Mouse (Mus musculus) ES-Bruce4 (cell line): ENCODE data around the gene Enpp6. TPM values are rescaled to one million over a fixed set of nuclear protein-coding genes. Genes with fewer than 3 reads are reported as not detected.
"Not testable (repeated sequence)": the region's sequence is repeated elsewhere in the genome, so short reads cannot be mapped to it uniquely, and the experiment has no call there.

ENCODE experiments used
- H3K27ac ChIP-seq: 2 replicates; pipeline ENCODE4 v1.5.1; 2012; ENCODE audit warnings: low read length, inconsistent platforms; ENCODE audit not compliant: insufficient read depth
- H3K27me3 ChIP-seq: 2 replicates; pipeline ENCODE4 v1.6.1; 2012; ENCODE audit warnings: mild to moderate bottlenecking, low read length, inconsistent platforms; ENCODE audit not compliant: control insufficient read depth, poor library complexity, insufficient read depth, severe bottlenecking
- H3K36me3 ChIP-seq: 2 replicates; pipeline ENCODE4 v1.6.1; 2012; ENCODE audit warnings: inconsistent platforms, mild to moderate bottlenecking, low read length, moderate library complexity; ENCODE audit not compliant: control insufficient read depth, poor library complexity, insufficient read depth, severe bottlenecking
- H3K4me1 ChIP-seq: one replicate; pipeline ENCODE4 v1.8.1; 2011; ENCODE audit warnings: low read length; ENCODE audit not compliant: control insufficient read depth, insufficient read depth
- H3K4me3 ChIP-seq: 2 replicates; pipeline ENCODE4 v1.5.1; 2011; ENCODE audit warnings: low read depth, mild to moderate bottlenecking, low read length
- H3K9ac ChIP-seq: 2 replicates; pipeline ENCODE4 v1.6.1; 2012; ENCODE audit warnings: low read depth, mild to moderate bottlenecking, inconsistent platforms; ENCODE audit not compliant: poor library complexity, severe bottlenecking
- H3K9me3 ChIP-seq: replicated peaks from 2 replicates; pipeline ENCODE4 v1.6.1; 2012; ENCODE audit warnings: mild to moderate bottlenecking, low read length, inconsistent platforms; ENCODE audit not compliant: control insufficient read depth, poor library complexity, insufficient read depth, severe bottlenecking
- CTCF ChIP-seq: IDR thresholded peaks from one replicate; pipeline ENCODE4 v1.8.1; 2011; ENCODE audit warnings: low read depth, low read length
- EP300 ChIP-seq: IDR thresholded peaks from 2 replicates; pipeline ENCODE4 v1.6.1; 2011; ENCODE audit warnings: low read depth, low read length; ENCODE audit not compliant: insufficient read depth
- POLR2A ChIP-seq: IDR thresholded peaks from one replicate; pipeline ENCODE4 v1.8.1; 2011; ENCODE audit warnings: low read length; ENCODE audit not compliant: insufficient read depth
- polyA plus RNA-seq: library from polyadenylated mRNA; stranded (reverse); fragments of >200 nt; gene quantifications from 2 replicates; pipeline ENCODE4 v1.2.4, GENCODE M21; 2011; ENCODE audit warnings: low read depth; ENCODE audit not compliant: missing spikeins, insufficient read depth, insufficient read length

Enpp6 gene
- polyA plus RNA-seq, 1 experiment = not detected

- H3K27ac ChIP-seq = no peak overlapping the region
- TF ChIP-seq POLR2A (no peak), CTCF (no peak), EP300 (no peak)
- H3K4me1 ChIP-seq = no peaks in the 10 kb centered on the region
- H3K36me3 ChIP-seq = no peaks in the 10 kb centered on the region
- H3K27me3 ChIP-seq = no peaks in the 10 kb centered on the region
- no peaks in the 10 kb centered on the region for H3K9me3 ChIP-seq
- H3K4me3 ChIP-seq = no peak overlapping the region
- H3K9ac ChIP-seq = no peak overlapping the region
These were observed 41.8 kb downstream of the Enpp6 start for GRCm38 (mm10) chr8:47028474-47028873.

GRCm38 (mm10) chr8:47030321-47030720, 43.6 kb downstream of the Enpp6 start:
- no peak overlapping the region for H3K27ac ChIP-seq
- TF ChIP-seq CTCF (no peak), POLR2A (no peak), EP300 (no peak)

GRCm38 (mm10) chr8:47032081-47032480, 45.4 kb downstream of the Enpp6 start:
- H3K27me3 ChIP-seq = no peaks in the 10 kb centered on the region; the same call in 1 of the 2 replicates
- H3K4me1 ChIP-seq = no peaks in the 10 kb centered on the region
- H3K9ac ChIP-seq = no peak overlapping the region
- no peaks in the 10 kb centered on the region for H3K9me3 ChIP-seq
- H3K4me3 ChIP-seq = no peak overlapping the region
- H3K27ac ChIP-seq = no peak overlapping the region
- no peaks in the 10 kb centered on the region for H3K36me3 ChIP-seq
- no peak for TF ChIP-seq EP300
- no peak for TF ChIP-seq POLR2A
- TF ChIP-seq CTCF = no peak

More at GRCm38 (mm10) chr8:47030321-47030720, 43.6 kb downstream of the Enpp6 start:
- Histone ChIP-seq H3K4me1 (no peaks in the 10 kb centered on the region), H3K4me3 (no peak overlapping the region), H3K27me3 (no peaks in the 10 kb centered on the region; the same call in 1 of the 2 replicates), H3K36me3 (no peaks in the 10 kb centered on the region), H3K9me3 (no peaks in the 10 kb centered on the region), H3K9ac (no peak overlapping the region)

GRCm38 (mm10) chr8:47033976-47034375, 47.3 kb downstream of the Enpp6 start:
- Histone ChIP-seq H3K27me3 (no peaks in the 10 kb centered on the region; the same call in 1 of the 2 replicates), H3K36me3 (no peaks in the 10 kb centered on the region), H3K27ac (no peak overlapping the region), H3K4me1 (no peaks in the 10 kb centered on the region), H3K4me3 (no peak overlapping the region), H3K9ac (no peak overlapping the region), H3K9me3 (no peaks in the 10 kb centered on the region)
- TF ChIP-seq POLR2A = no peak
- no peak for TF ChIP-seq CTCF
- no peak for TF ChIP-seq EP300

- H3K9ac ChIP-seq = no peak overlapping the region
- no peak overlapping the region for H3K27ac ChIP-seq
- no peak overlapping the region for H3K4me3 ChIP-seq
- H3K9me3 ChIP-seq = peaks cover 9% of the 10 kb centered on the region
- no peaks in the 10 kb centered on the region for H3K36me3 ChIP-seq
- H3K27me3 ChIP-seq = no peaks in the 10 kb centered on the region; the same call in 1 of the 2 replicates
- no peaks in the 10 kb centered on the region for H3K4me1 ChIP-seq
- TF ChIP-seq POLR2A = no peak
- TF ChIP-seq EP300 = no peak
- TF ChIP-seq CTCF = no peak
These were observed 49.8 kb downstream of the Enpp6 start for GRCm38 (mm10) chr8:47036501-47036900.

- peaks cover 9% of the 10 kb centered on the region for H3K9me3 ChIP-seq
- H3K27ac ChIP-seq = no peak overlapping the region
- H3K4me3 ChIP-seq = no peak overlapping the region
- H3K4me1 ChIP-seq = no peaks in the 10 kb centered on the region
- no peak for TF ChIP-seq EP300
- no peak for TF ChIP-seq CTCF
- TF ChIP-seq POLR2A = no peak
- no peak overlapping the region for H3K9ac ChIP-seq
- no peaks in the 10 kb centered on the region for H3K36me3 ChIP-seq
- no peaks in the 10 kb centered on the region; the same call in 1 of the 2 replicates for H3K27me3 ChIP-seq
These were observed 50.7 kb downstream of the Enpp6 start for GRCm38 (mm10) chr8:47037405-47037804.

- not testable (repeated sequence) for H3K9ac ChIP-seq, H3K4me1 ChIP-seq, H3K4me3 ChIP-seq
These were observed 53.5 kb downstream of the Enpp6 start for GRCm38 (mm10) chr8:47040215-47040614.

More at GRCm38 (mm10) chr8:47040215-47040614, 53.5 kb downstream of the Enpp6 start:
- H3K27ac ChIP-seq, H3K36me3 ChIP-seq, H3K9me3 ChIP-seq, H3K27me3 ChIP-seq: not testable (repeated sequence)
